ENCODE assay signal across 15 mouse cellular contexts in the genomic region with DNA sequence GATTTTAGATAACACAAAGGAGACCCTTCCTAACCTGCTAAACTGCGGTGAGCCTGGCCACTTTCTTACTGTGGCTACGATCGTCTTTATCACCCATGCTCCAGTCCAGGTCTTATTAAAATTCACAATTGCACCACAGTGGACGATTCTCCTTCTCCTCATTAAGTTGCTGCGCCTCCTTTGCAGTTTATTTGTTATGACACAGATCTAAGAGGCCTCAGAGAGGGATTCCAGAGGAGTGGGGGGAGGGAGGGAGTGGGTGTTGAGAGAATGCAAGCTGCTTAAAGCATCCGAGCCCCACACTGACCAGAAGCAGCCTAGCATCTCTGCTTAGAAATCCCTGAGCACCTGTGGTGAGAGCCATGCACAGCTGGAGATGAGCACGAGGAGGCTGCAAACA.
DNase-seq lines count a peak whose midpoint lies in the region; ATAC-seq and TF ChIP-seq lines count a peak whose summit lies in the region.
"Had no signal": no experiment of that assay in that cellular context is flagged by ENCODE, and none has a peak within 500 bp of the region (broad histone marks: within the 10 kb centered on the region; RNA-seq: fewer than 3 reads in every experiment).

No protein-coding gene starts in this region.

- no peaks in the 10 kb centered on the region for H3K36me3 ChIP-seq in heart, embryonic 11.5 days (ENCODE audit: control insufficient read depth, insufficient read depth, low read length)
- no peaks in the 10 kb centered on the region for H3K36me3 ChIP-seq in hindbrain, embryonic 14.5 days (replicated peaks; ENCODE audit: control insufficient read depth, insufficient read depth)
- H3K36me3 ChIP-seq in neural tube, embryonic 13.5 days, result no peaks in the 10 kb centered on the region
- H3K36me3 ChIP-seq: heart, embryonic 13.5 days; limb, embryonic 15.5 days had no signal

- H3K27me3 ChIP-seq in heart, embryonic 11.5 days (ENCODE audit: control insufficient read depth, insufficient read depth, low read length), result peaks cover 2% of the 10 kb centered on the region
- no peaks in the 10 kb centered on the region for H3K27me3 ChIP-seq in hindbrain, embryonic 14.5 days (ENCODE audit: control insufficient read depth, insufficient read depth, low read length)
- no peaks in the 10 kb centered on the region for H3K27me3 ChIP-seq in neural tube, embryonic 13.5 days
- H3K27me3 ChIP-seq: limb, embryonic 15.5 days had no signal

- H3K4me3 ChIP-seq in heart, embryonic 11.5 days (ENCODE audit: low read depth, low read length), result no peak overlapping the region
- no peak overlapping the region for H3K4me3 ChIP-seq in hindbrain, embryonic 14.5 days (replicated peaks; ENCODE audit: low read length)
- no peak overlapping the region for H3K4me3 ChIP-seq in neural tube, embryonic 13.5 days
- H3K4me3 ChIP-seq: heart, embryonic 13.5 days; limb, embryonic 15.5 days had no signal

- no peak for ATAC-seq in heart, embryonic 11.5 days (replicated peaks; ENCODE audit: insufficient number of reproducible peaks, low FRiP score, low TSS enrichment)
- ATAC-seq in hindbrain, embryonic 14.5 days (ENCODE audit: low FRiP score), result peak; percentile 38; the same call in 1 of the 2 replicates
- peak; percentile 74 for ATAC-seq in neural tube, embryonic 13.5 days (ENCODE audit: low read depth)
- ATAC-seq in megakaryocyte progenitor cell, adult 5-6 weeks (replicated peaks; ENCODE audit: poor library complexity), result no peak
- ATAC-seq: intestine, postnatal 0 days had no signal

- peak; percentile 43 for DNase-seq in heart, adult 11 months
- DNase-seq in brain, embryonic 14.5 days (ENCODE audit: low read depth), result peak; percentile 72
- DNase-seq in hindbrain, embryonic 14.5 days (ENCODE audit: low spot score), result no peak
- no peak for DNase-seq in cerebellum, postnatal 4 days (ENCODE audit: low spot score in 2 of 2)
- no peak for DNase-seq in cerebellum, postnatal 25 days
- DNase-seq: adrenal gland, postnatal 25 days; layer of hippocampus, adult 9-11 months; thymus, postnatal 4 days had no signal

- no peak for TF ChIP-seq POLR2A in brain, embryonic 14.5 days (IDR thresholded peaks at IDR 0.05; ENCODE audit: borderline replicate concordance, extremely low read depth, insufficient read depth, insufficient read length, poor library complexity, severe bottlenecking)

- H3K9me3 ChIP-seq in heart, embryonic 11.5 days (replicated peaks; ENCODE audit: control insufficient read depth, low read length), result no peaks in the 10 kb centered on the region
- no peaks in the 10 kb centered on the region for H3K9me3 ChIP-seq in hindbrain, embryonic 14.5 days (ENCODE audit: control insufficient read depth, low read length)
- no peaks in the 10 kb centered on the region for H3K9me3 ChIP-seq in neural tube, embryonic 13.5 days
- H3K9me3 ChIP-seq: heart, embryonic 13.5 days; limb, embryonic 15.5 days had no signal

- WGBS in heart, embryonic 11.5 days (ENCODE audit: insufficient replicate concordance), result 14% methylated on average over 7 of the region's 7 CpGs
- 8% methylated on average over 7 of the region's 7 CpGs for WGBS in hindbrain, embryonic 14.5 days
- WGBS in neural tube, embryonic 13.5 days, result 6% methylated on average over 7 of the region's 7 CpGs

- no peak overlapping the region for H3K27ac ChIP-seq in heart, embryonic 11.5 days (ENCODE audit: low read depth, low read length)
- peak overlapping the region; percentile 85 for H3K27ac ChIP-seq in hindbrain, embryonic 14.5 days
- H3K27ac ChIP-seq in neural tube, embryonic 13.5 days (replicated peaks), result peak overlapping the region; percentile 87
- H3K27ac ChIP-seq: heart, embryonic 13.5 days; limb, embryonic 15.5 days; macrophage had no signal

- H3K4me1 ChIP-seq in heart, embryonic 11.5 days (ENCODE audit: control insufficient read depth, insufficient read depth, low read length), result peaks cover 3% of the 10 kb centered on the region; the same call in 1 of the 2 replicates
- H3K4me1 ChIP-seq in hindbrain, embryonic 14.5 days (replicated peaks; ENCODE audit: control insufficient read depth, insufficient read depth, low read length), result peaks cover 51% of the 10 kb centered on the region
- H3K4me1 ChIP-seq in neural tube, embryonic 13.5 days (replicated peaks), result peaks cover 63% of the 10 kb centered on the region

- H3K4me2 ChIP-seq in heart, embryonic 11.5 days, result no peak overlapping the region
- H3K4me2 ChIP-seq in hindbrain, embryonic 14.5 days (replicated peaks), result peak overlapping the region; percentile 25; the same call in 1 of the 2 replicates
- peak overlapping the region; percentile 34 for H3K4me2 ChIP-seq in neural tube, embryonic 13.5 days
- H3K4me2 ChIP-seq: limb, embryonic 15.5 days had no signal

- no peak overlapping the region for H3K9ac ChIP-seq in heart, embryonic 11.5 days (ENCODE audit: low read depth, low read length)
- H3K9ac ChIP-seq in hindbrain, embryonic 14.5 days, result no peak overlapping the region; the same call in 1 of the 2 replicates
- H3K9ac ChIP-seq in neural tube, embryonic 13.5 days, result 0 out of 2 replicates have a peak overlapping the region, but pooled peaks have one; percentile 38
- H3K9ac ChIP-seq: limb, embryonic 15.5 days had no signal

- no peak for TF ChIP-seq CTCF in brain, embryonic 14.5 days (IDR thresholded peaks at IDR 0.05; ENCODE audit: borderline replicate concordance, extremely low read depth, insufficient read depth, insufficient read length)

Comparison
In these comparisons a context has a peak if more than half of its experiments do, and no peak if none do; other contexts are left out.
1. DNase-seq: peak in heart, adult 11 months (single experiment) and brain, embryonic 14.5 days (single experiment); none in hindbrain, embryonic 14.5 days (single experiment), cerebellum, postnatal 4 days (0 of 2) and cerebellum, postnatal 25 days (0 of 2).
2. ATAC-seq: peak in hindbrain, embryonic 14.5 days (single experiment) and neural tube, embryonic 13.5 days (single experiment); none in heart, embryonic 11.5 days (single experiment) and megakaryocyte progenitor cell, adult 5-6 weeks (single experiment).